Mouse (Mus musculus) 416B (cell line): ENCODE data around the gene Olfr30.
"Not testable (repeated sequence)": the region's sequence is repeated elsewhere in the genome, so short reads cannot be mapped to it uniquely, and the experiment has no call there.

Experiments used
- DNase-seq: peaks from one replicate; pipeline ENCODE4 v3.0.0; 2011; ENCODE audit warnings: low read depth

Gene Olfr30

DNA sequence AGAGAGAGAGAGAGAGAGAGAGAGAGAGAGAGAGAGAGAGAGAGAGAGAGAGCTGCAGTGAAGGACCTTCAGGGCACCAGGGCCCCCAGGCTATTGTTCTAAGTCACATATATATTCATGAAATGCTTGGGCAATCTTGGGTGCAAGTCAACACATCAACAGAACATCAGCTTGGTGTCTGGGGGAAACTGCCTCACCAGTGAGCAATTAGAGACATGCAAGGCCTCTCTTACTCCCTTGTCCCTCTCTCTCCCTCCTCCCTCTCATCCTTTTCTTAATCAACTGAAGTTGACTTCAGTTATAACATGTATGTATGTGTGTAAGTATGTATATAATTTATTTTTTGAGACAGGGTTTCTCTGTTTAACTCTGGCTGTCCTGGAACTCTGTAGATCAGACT, at the start of gene Olfr30:
Gene Olfr30, minus strand, starts transcription at position 101 of the 400 bp plus-strand sequence.
- no peak for DNase-seq

DNA sequence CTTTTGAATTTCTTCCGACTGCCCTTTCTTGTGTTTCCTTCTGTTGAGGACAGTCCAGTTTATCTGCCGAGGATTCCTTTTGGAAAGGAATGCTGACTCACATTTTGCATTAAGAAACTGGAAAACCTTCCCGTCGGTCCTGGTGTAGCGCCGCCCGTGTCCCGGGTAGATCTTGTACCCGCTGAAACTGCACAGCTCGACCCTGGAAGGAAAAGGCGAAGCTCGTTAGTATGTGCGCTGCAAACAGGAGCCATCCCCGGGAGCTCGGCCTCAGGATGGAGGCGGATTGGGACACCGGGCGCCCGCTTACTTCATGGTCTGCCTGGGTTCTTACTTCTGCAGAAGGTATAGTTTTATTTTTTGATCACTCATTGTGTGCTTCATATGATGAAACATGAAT, 47.0 kb upstream of the Olfr30 start:
- DNase-seq, result not testable (repeated sequence)

DNA sequence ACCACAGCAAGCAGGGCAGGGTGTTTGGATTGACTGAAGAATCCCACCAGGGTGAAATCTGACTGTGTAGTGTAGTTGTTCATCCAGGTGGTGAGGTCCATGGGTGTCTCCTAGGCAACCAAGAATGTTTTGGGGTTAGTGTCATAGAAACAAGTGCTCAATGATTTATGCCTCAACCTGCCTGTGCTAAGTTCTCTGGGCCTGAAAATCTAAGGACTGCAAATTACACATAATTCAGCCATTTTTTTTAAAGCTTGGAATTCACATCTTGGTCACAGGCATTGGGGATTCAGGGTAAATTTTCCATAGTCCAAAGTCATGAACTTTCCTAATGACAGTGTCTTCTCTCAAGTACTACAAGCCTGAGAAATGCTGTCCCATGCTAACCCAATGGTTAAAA, 40.4 kb upstream of the Olfr30 start, which contains the start of gene Olfr331:
Gene Olfr331, minus strand, starts transcription at position 101 of the 400 bp plus-strand sequence.
- DNase-seq, result not testable (repeated sequence)

DNA sequence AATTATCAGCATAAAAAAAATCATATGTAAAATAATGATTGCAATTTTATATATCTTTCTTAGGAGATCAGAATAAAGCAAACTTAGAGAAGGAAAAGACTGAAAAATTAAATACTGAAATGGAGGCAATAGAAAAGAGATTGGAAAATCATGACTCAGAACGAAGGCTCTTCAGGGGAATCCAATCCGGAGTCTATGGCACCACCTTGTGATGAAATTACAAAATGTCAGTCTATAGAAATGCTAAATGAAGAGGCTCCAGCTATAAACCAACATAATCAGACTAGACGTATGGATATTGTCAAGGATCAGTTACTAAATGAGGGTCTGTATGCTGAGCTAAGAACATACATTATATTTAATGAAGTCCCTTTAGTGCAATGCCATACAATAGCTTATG, 37.2 kb upstream of the Olfr30 start:
- peak; percentile 24 for DNase-seq

DNA sequence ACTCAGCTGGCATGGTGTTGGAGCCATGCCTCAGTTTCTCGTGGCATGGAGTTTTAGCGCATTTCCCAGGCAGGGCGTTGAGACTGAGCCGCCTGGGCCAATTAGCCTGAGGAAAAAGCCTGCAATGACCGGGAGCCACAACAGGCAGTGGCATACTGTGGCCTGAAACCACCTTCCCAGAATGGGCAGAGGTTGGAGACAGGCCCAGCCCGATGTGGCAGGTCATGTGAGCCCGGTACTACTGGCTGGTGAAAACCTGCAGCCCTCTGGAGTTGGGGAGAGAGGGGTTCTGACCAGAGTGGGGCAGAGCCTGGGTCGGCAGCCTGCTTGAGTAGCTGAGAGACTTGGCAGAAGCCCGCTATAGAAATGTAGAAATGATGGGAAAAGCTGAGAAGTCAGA, 36.7 kb upstream of the Olfr30 start:
- DNase-seq, result no peak

DNA sequence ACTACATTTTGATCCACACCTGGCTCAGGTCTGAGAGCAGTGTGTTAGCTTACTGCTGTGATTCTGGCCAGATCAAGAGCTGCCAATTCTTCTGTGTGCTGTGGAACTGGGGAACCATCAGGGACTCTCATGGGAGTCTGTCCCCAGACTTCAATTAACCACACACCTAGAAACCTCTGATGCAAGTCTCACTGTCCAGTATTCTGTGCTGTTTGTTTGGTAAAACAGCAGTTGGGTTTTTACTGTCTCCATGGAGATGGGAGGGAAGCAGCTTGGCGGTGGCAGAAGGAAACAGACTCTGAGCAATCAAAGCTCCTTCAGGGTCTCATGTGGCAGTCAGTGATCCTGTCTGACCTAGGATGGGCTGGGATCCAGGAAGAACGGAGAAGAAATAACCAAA, 30.4 kb upstream of the Olfr30 start, which contains the start of gene Olfr332:
Gene Olfr332, minus strand, starts transcription at position 101 of the 400 bp plus-strand sequence.
- DNase-seq, result no peak

DNA sequence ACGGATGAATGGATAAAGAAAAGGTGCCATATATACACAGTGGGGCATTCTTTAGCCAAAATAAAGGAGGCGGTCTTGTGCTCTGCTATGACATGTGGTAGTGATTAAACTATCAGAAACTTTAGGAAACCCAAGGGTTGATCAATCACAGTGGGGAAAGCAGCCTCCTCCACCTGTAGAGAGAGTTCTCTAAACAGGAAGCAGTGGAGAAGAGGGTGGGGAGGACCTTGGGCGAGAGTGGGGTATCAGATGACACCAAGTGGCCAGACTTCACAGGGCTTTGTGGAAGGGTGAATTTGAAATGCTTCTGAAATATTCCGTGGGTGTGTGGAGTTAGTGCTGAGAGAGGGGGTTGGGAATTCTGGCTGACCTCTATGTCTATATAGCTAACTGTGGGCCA, 8.5 kb downstream of the Olfr30 start:
- DNase-seq, result no peak

DNA sequence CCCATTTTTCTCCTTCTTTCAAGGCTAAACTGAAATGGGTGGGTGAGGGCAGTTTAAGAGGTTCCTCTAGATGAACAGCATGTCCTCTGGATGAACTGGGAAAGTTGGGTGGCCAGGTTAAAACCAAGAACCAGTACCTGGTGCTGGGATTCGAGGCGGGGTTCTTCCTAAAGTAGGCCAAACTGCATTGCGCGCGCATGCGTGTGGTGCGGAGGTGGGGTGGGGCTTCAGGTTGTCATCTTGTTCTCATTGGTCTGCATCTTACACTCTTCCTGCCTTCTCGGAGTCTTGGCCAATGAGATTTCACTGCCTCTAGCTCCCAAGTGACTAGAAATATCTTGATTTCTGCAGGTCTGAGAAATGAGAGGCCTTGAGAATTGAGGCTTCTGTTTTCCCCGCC, 9.3 kb downstream of the Olfr30 start, which contains the start of gene Lypd9:
Gene Lypd9, minus strand, starts transcription at position 165 of the 400 bp plus-strand sequence.
- DNase-seq, result no peak

DNA sequence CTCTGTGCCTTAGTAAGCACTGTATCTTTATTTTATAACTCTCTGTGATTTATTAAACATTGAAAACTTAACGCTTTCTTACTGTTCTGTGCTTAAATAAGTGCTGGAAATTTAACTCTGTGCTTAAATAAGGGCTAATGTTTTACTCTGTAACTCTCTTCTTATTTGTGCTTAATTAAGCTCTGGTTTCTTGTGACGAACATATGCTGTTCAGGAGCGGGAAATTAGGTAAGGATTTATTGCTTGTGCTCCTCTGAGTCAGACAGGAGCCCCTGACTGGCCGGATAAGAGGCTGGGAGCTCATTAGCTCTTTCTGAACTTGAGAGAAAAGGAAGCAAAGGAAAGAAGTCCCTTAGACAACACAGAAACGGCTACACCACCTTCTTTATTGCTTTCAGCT, 24.2 kb downstream of the Olfr30 start:
- no peak for DNase-seq

DNA sequence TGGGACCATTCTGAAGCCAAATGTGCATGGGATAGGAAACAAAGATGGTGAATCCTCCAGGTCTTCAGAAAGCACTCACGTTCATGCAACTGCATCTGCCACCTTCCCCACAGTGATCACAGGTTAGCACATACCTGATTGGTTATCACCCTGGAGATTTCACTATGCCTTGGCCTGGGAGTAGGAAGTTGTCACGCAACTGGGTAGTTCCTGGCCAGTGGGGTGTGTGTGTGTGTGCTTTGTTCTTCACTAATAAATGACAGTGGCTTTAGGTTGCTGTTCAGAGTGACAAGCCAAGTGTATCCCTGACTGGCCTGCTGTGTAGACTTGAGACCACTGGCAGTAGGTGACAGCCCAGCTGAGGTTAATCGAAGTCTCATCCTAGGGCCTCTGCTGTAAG, 29.8 kb downstream of the Olfr30 start, which contains the start of gene Gm12253:
Gene Gm12253, plus strand, starts transcription at position 301 of the 400 bp plus-strand sequence.
- no peak for DNase-seq

DNA sequence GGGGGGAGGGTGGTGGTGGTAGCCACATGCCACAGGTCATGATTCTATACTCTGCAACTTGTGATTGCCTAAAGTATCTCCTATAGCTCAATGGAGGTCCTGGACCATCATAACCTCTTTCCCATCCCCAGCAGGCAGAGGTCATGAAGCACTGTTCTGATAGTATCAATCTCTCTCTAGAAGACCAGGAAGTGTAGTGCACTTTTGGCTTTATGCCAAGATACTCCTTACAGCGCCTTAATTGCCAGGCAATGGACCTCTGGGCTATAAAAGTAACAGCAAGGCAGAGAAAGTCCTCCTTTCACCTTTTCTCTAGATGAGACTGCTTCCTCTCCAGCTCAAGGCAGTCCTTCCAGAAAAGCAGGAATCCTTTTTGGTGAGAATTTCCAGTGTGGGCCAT, 41.3 kb downstream of the Olfr30 start, which contains the start of gene 1810065E05Rik:
Gene 1810065E05Rik, plus strand, starts transcription at position 297 of the 400 bp plus-strand sequence.
- no peak for DNase-seq

DNA sequence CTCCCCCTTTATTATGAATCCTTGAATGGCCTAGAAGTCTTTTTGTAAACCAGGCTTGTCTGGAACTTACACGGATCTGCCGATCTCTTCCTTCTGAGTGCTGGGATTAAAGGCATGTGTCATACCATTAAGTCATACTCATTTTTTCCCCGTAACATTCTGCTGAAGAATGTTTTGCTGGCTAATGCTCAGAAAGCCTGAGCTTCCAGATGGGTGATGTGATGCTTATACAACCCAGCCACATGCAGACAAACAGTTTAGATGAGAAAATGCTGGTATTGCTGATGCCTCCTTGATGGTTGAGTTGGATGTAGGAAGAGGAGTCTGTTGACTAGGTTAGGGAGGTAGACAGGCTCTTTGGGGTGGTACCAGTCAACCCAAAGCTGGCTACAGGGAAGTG, 43.7 kb downstream of the Olfr30 start:
- no peak for DNase-seq

DNA sequence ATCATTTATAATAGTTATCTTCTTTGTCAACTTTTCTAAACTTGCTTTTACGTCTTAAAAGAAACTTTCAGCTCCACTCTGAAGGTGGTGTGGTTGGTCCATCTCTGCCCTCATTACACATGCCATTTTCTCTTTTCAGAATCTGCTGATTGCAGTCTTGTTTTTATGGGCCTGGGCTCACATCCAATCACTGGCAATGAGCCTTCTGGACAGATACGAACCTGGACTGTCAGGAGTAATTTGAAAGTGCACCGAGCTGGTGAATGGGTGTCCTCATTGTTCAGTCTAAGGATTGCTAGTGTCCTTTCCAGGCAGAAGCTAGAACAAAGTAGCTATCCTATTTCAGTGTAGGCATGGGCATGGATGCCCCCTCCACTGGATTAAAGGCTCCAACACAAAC, 54.0 kb downstream of the Olfr30 start:
- no peak for DNase-seq
